Mouse (Mus musculus) urinary bladder, postnatal 4 days (tissue): ENCODE data around the gene Arhgef1.

Experiments used
- DNase-seq, 2 experiments: peaks; one replicate each; pipeline ENCODE4 v3.0.0; 2021 to 2022; ENCODE audit warnings: low spot score in 2 of 2

The Arhgef1 gene

DNA sequence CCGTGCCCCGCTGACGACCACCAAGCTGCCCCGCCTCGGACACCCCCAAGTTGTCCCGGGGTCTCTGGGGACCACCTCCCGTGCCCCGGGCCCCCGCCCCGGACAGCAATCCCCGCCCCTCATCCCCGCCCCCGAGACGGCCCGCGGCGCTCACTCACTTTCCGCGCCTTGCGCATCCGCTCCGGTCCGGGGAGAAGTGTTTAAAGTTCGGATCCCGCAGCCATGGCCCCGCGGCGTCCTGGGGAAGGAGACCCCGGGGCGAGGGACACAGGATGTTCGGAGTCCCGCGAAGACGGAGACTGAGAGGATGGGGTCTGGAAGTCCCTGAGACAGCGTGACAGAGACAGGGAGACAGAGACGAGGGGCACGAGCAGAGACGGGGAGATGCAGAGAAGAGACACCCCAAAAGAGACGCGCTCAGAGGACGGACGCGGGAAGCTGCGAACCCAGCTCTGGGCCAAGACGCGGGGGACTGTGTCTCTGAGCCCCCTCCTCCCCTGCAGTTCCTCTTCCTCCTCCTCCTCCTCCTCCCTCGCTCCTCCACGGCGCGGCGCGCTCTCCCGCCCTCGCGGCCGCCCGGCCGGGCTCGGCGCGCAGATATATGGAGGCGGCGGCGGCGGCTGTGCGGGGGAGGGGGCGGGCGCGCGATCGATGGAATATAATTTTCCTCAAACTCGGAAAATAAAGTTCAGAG is 41.7 kb downstream of the Arhgef1 start, which contains the start of gene Gm4881:
Gene Gm4881, minus strand, starts transcription at position 238 of the 694 bp plus-strand sequence.
- no peak for DNase-seq

- no peak for DNase-seq
Observed at GRCm38 (mm10) chr7:24947316-24948048, 44.8 kb downstream of the Arhgef1 start.

- no peak for DNase-seq
Observed at GRCm38 (mm10) chr7:24948774-24949173, 46.1 kb downstream of the Arhgef1 start.

GRCm38 (mm10) chr7:24949958-24950623 is 47.4 kb downstream of the Arhgef1 start:
- DNase-seq: peak; percentile 51 to 83

GRCm38 (mm10) chr7:24953966-24954365 is 51.3 kb downstream of the Arhgef1 start:
- DNase-seq: no peak

- DNase-seq: no peak
Observed at GRCm38 (mm10) chr7:24954450-24954849, 51.7 kb downstream of the Arhgef1 start.

DNA sequence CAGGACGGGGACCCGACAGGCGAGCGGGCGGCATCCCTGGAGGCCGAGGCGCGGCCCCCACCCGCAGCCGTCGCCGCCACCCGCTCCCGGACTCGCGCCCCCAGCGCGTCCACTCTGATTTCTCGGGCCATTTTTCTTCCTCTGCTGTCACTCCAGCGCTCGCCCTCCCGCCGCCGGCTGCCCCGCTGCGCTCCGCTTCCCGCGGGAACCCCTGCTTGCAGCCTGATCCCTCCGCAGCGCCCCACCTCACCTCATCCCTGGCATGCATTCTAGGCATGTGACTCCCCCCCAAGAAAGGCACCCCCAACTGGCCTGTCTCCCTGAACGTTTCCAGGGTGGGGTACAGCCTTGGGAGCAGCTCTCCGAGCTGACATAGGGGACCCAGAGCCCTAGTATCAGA is 52.5 kb downstream of the Arhgef1 start:
- DNase-seq: no peak

- no peak for DNase-seq
Observed at GRCm38 (mm10) chr7:24964288-24964687, 61.6 kb downstream of the Arhgef1 start.

- DNase-seq: peak; percentile 53 to 76
Observed at GRCm38 (mm10) chr7:24964897-24965535, 62.3 kb downstream of the Arhgef1 start.

- DNase-seq: no peak
Observed at GRCm38 (mm10) chr7:24967966-24968365, 65.3 kb downstream of the Arhgef1 start.

- DNase-seq: no peak
Observed at GRCm38 (mm10) chr7:24968463-24968862, 65.8 kb downstream of the Arhgef1 start.

GRCm38 (mm10) chr7:24969805-24970204 is 67.1 kb downstream of the Arhgef1 start:
- no peak for DNase-seq

- DNase-seq: no peak
Observed at GRCm38 (mm10) chr7:24970341-24970740, 67.6 kb downstream of the Arhgef1 start.

- DNase-seq: no peak
Observed at GRCm38 (mm10) chr7:24971261-24971971, 68.7 kb downstream of the Arhgef1 start.

- peak; percentile 85 to 87 for DNase-seq
Observed at GRCm38 (mm10) chr7:24971972-24972893, 69.5 kb downstream of the Arhgef1 start, which contains the start of gene Rabac1. TSS of gene Rabac1 (minus strand) at chr7:24972754.

DNA sequence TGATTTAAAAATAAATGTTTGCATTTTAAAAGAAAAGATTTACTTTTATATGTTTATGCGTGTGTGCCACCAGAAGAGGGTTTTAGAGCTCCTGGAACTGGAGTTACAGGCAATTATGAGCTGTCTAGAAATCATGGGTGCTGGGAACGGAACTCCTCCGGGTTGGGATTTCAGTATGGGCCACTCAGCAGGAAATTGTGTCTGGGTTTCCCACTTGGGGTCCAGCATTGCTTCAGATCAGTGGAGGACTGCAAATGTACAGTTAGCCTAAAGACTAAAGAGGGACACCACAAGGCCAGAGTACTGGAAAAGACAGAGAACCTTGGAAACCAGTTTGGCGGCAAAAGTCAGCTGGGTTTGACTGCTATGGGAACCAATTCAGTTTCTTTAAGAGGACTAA is 70.5 kb downstream of the Arhgef1 start:
- DNase-seq: no peak

GRCm38 (mm10) chr7:24973902-24974301 is 71.2 kb downstream of the Arhgef1 start:
- DNase-seq: no peak

- no peak for DNase-seq
Observed at GRCm38 (mm10) chr7:24974893-24975595, 72.3 kb downstream of the Arhgef1 start.
